ENCODE assay signal across 19 mouse cellular contexts in genomic region chr11:49744981-49745380, GRCm38 (mm10). TPM values are rescaled to one million over a fixed set of nuclear protein-coding genes. Genes with fewer than 3 reads are reported as not detected.
DNase-seq lines count a peak whose midpoint lies in the region; ATAC-seq lines count a peak whose summit lies in the region.
"Had no signal": no experiment of that assay in that cellular context is flagged by ENCODE, and none has a peak within 500 bp of the region (broad histone marks: within the 10 kb centered on the region; RNA-seq: fewer than 3 reads in every experiment).

No protein-coding gene starts in this region.

- intact Hi-C loops in left cerebral cortex, postnatal 4 days (cut with DNase I): no loop called here
- intact Hi-C loops in left cerebral cortex, postnatal 25 days (cut with DNase I): no loop called here

- peak; percentile 51 to 66 for DNase-seq in cerebellum, postnatal 10 days
- peak; percentile 41 to 43 for DNase-seq in cerebellum, postnatal 14 days
- no peak for DNase-seq in cerebellum, adult 9-10 months
- DNase-seq in left cerebral cortex, postnatal 4 days: peak; percentile 19
- no peak for DNase-seq in left cerebral cortex, postnatal 25 days (ENCODE audit: low spot score in 2 of 2)
- DNase-seq: adrenal gland, adult 2 months; adrenal gland, adult 8-10 months; adrenal gland, postnatal 10 days; adrenal gland, postnatal 14 days; adrenal gland, postnatal 25 days; adrenal gland, postnatal 36 days; B cell, adult 2 months; cerebellum, adult 11 months; cerebellum, adult 11-12 months; cerebellum, adult 18-20 months had no signal

- ATAC-seq in cerebellum, adult (ENCODE audit: insufficient number of reproducible peaks, low FRiP score, low TSS enrichment): no peak
- ATAC-seq: activated CD4-positive, CD25-positive, alpha-beta regulatory T cell, adult 4 months; CD4-positive, CD25-positive, alpha-beta regulatory T cell, adult 4 months; Patski had no signal

RNA-seq across cellular contexts. Expression of gene Cnot6, which starts 32.5 kb away (rescaled TPM):
- total RNA-seq in left cerebral cortex, postnatal 4 days (2021): 10 to 100 TPM; 86.2 to 89.2 TPM
- 10 to 100 TPM; 44.7 to 51.6 TPM for total RNA-seq in left cerebral cortex, postnatal 25 days (2021)

RNA-seq across cellular contexts. Expression of gene Gfpt2, which starts 49.0 kb away (rescaled TPM):
- total RNA-seq in left cerebral cortex, postnatal 4 days (2021): 10 to 100 TPM; 13.0 to 13.7 TPM
- 10 to 100 TPM in 1 of 2 experiments, 1 to 10 TPM in 1; 6.0 to 10.1 TPM for total RNA-seq in left cerebral cortex, postnatal 25 days (2021)

Comparison
In these comparisons a context has a peak if more than half of its experiments do, and no peak if none do; other contexts are left out.
1. DNase-seq: peak in cerebellum, postnatal 10 days (2 of 2), cerebellum, postnatal 14 days (2 of 2) and left cerebral cortex, postnatal 4 days (single experiment); none in cerebellum, adult 9-10 months (single experiment) and left cerebral cortex, postnatal 25 days (0 of 2).